Mouse (Mus musculus): Measurements from ENCODE around the gene Csmd2.

DNA sequence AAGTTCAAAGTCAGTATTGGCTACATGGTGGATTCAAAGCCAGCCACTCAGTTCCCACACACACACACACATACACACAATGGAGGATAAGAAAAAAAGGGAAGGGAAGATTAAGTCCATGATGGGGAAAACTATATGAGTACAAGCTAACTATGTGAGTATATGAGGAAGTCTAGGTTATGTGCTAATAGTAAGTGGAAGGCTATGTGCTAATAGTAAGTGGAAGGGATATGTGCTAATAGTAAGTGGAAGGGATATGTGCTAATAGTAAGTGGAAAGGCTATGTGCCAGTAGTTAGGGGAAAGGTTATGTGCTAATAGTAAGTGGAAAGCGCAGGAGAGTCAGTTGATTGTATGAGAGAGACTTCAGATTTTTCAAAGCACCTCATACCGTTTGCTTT lies 453.6 kb downstream of the Csmd2 start:
- TF ChIP-seq CTCF (IDR thresholded peaks at IDR 0.05; ENCODE audit: extremely low read depth, insufficient read depth, insufficient read length, insufficient replicate concordance) = no peak
- TF ChIP-seq POLR2A (IDR thresholded peaks at IDR 0.05; ENCODE audit: low read depth, low read length) = no peak

All from spleen, adult 2 months (tissue).